Mouse (Mus musculus): Measurements from ENCODE around the gene Arid4b.

- TF ChIP-seq CTCF (IDR thresholded peaks at IDR 0.05; ENCODE audit: borderline replicate concordance, insufficient read depth, low read depth, low read length) (no peak), POLR2A (IDR thresholded peaks at IDR 0.05; ENCODE audit: borderline replicate concordance, insufficient read depth, low read length) (no peak)
These were observed 44.2 kb upstream of the Arid4b start for GRCm38 (mm10) chr13:14018852-14019251.

All from cerebellum, adult 2 months (tissue).